Mouse (Mus musculus) CH12.LX (cell line): ENCODE measurements around the gene Hyal3.

ENCODE experiments used
- CHD2 ChIP-seq: IDR thresholded peaks from 2 replicates; pipeline ENCODE4 v1.6.1; 2011; ENCODE audit warnings: low read length, improper control_type of control experiment
- CTCF ChIP-seq, 2 experiments: IDR thresholded peaks in 1 of 2; conservative IDR thresholded peaks in 1 of 2; 2 replicates each; pipeline ENCODE4 v1.5.1; 2011 to 2012; ENCODE audit warnings: low read depth in 2 of 2, low read length in 2 of 2, improper control_type of control experiment in 1 of 2, inconsistent platforms in 1 of 2, mild to moderate bottlenecking in 1 of 2, moderate library complexity in 1 of 2
- E2F4 ChIP-seq: IDR thresholded peaks from 2 replicates; pipeline ENCODE4 v1.6.1; 2011; ENCODE audit warnings: low read depth, low read length, improper control_type of control experiment; ENCODE audit not compliant: insufficient replicate concordance
- EP300 ChIP-seq: IDR thresholded peaks from 2 replicates; pipeline ENCODE4 v1.6.1; 2011; ENCODE audit warnings: low read length, improper control_type of control experiment
- ETS1 ChIP-seq: conservative IDR thresholded peaks from 2 replicates; pipeline ENCODE4 v1.6.1; 2012; ENCODE audit warnings: low read depth, mild to moderate bottlenecking, inconsistent platforms, low read length, improper control_type of control experiment, moderate library complexity
- GABPA ChIP-seq: IDR thresholded peaks from 2 replicates; pipeline ENCODE4 v1.6.1; 2012; ENCODE audit warnings: low read depth, low read length, improper control_type of control experiment, inconsistent platforms; ENCODE audit not compliant: insufficient replicate concordance
- MAX ChIP-seq: IDR thresholded peaks from 2 replicates; pipeline ENCODE4 v1.6.1; 2011; ENCODE audit warnings: low read length, improper control_type of control experiment
- PAX5 ChIP-seq: IDR thresholded peaks from 2 replicates; pipeline ENCODE4 v1.6.1; 2012; ENCODE audit warnings: low read length, inconsistent platforms, mixed read lengths
- POLR2A ChIP-seq: IDR thresholded peaks from 2 replicates; pipeline ENCODE4 v1.6.1; 2011; ENCODE audit warnings: low read depth, mild to moderate bottlenecking, improper control_type of control experiment, low read length
- USF1 ChIP-seq: IDR thresholded peaks from 2 replicates; pipeline ENCODE4 v1.6.1; 2014; ENCODE audit warnings: low read depth, mild to moderate bottlenecking, inconsistent platforms, low read length, improper control_type of control experiment
- ZNF384 ChIP-seq: IDR thresholded peaks from 2 replicates; pipeline ENCODE4 v1.6.1; 2012; ENCODE audit warnings: low read depth, low read length, improper control_type of control experiment, inconsistent platforms

GRCm38 (mm10) chr9:107626158-107626843, 45.7 kb downstream of the Hyal3 start:
- TF ChIP-seq CTCF (conservative IDR thresholded peaks at IDR 0.05 in 1 of 2, IDR thresholded peaks at IDR 0.05 in 1 of 2; ENCODE audit: low read depth in 2 of 2, low read length in 2 of 2) (no peak), CHD2 (no peak), E2F4 (no peak), EP300 (no peak), ZNF384 (no peak), ETS1 (no peak), POLR2A (no peak), USF1 (no peak), PAX5 (no peak), MAX (no peak), GABPA (no peak)
